Mouse (Mus musculus) mesoderm, embryonic 11.5 days (tissue): ENCODE results near the gene Galns.

Source experiments
- DNase-seq: peaks from one replicate; pipeline ENCODE4 v3.0.0-alpha.2; 2012; ENCODE audit warnings: low read depth, low spot score

The Galns gene

DNA sequence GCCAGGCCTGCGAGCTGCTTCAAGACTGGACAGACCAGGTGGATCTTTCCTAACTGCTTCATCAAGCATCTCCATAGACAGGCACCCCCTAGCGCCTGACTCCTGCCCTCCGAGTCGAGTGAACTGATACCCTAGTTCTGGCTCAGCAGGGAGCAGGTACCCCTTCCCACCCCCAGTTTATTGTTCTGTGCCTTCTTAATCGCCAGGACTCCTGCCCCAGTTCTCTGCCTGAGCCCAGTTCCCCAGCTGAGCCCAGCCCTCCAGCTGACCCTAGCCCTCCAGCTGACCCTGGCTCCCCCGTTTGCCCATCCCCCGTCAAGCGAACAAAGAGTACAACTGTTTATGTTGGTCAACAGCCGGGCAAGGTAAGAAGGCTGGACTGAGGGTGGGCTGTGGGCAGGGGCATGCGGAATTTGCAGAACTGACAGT lies 42.4 kb downstream of the Galns start:
- no peak for DNase-seq

GRCm38 (mm10) chr8:122568109-122568504 lies 43.2 kb downstream of the Galns start:
- DNase-seq = no peak

GRCm38 (mm10) chr8:122567361-122568108 lies 43.7 kb downstream of the Galns start, which contains the start of gene Cdt1:
TSS of gene Cdt1 (plus strand) at chr8:122568015.
- DNase-seq = peak; percentile 98

DNA sequence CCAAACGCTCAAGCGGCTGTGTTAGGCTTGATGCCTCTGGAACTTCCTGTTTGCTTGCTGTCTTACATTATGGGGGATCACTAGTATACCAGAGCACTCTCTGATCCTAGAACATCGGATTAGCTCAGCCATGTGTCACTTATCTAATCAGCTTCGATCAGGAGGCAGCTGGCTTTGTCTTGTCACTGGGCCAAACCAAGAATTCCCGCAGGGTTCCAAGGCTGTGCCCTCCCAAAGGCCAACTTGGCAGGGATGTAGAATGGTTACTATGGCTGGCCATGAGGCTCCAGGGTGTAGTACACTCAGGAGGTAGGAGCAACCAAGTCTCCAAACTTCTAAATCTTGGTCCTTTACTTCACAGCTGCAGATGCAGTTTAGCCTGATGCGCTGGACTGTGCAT lies 44.5 kb downstream of the Galns start:
- DNase-seq = no peak

- DNase-seq = no peak
Measured at GRCm38 (mm10) chr8:122564363-122565352, 46.6 kb downstream of the Galns start.

DNA sequence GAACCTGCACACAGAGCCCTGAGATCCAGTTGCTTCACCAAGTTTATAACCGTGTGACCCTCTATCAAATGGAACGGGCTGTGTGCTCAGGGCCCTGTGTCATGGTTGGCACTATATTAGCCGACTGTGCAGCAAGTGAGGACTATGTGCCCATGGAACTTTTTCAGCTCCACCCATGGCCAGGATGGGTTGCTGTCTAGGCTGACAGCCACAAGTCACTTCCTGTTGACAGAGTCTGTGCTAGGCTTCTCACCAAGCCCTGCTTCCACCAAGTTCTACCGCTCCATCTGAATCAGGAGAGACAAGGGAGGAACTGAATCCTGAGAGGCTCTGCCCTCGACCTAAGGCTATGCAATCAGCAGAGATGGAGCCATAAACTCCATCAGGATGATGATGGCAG lies 50.1 kb downstream of the Galns start:
- DNase-seq = no peak

- peak; percentile 54 for DNase-seq
Measured at GRCm38 (mm10) chr8:122558671-122559349, 52.5 kb downstream of the Galns start.

DNA sequence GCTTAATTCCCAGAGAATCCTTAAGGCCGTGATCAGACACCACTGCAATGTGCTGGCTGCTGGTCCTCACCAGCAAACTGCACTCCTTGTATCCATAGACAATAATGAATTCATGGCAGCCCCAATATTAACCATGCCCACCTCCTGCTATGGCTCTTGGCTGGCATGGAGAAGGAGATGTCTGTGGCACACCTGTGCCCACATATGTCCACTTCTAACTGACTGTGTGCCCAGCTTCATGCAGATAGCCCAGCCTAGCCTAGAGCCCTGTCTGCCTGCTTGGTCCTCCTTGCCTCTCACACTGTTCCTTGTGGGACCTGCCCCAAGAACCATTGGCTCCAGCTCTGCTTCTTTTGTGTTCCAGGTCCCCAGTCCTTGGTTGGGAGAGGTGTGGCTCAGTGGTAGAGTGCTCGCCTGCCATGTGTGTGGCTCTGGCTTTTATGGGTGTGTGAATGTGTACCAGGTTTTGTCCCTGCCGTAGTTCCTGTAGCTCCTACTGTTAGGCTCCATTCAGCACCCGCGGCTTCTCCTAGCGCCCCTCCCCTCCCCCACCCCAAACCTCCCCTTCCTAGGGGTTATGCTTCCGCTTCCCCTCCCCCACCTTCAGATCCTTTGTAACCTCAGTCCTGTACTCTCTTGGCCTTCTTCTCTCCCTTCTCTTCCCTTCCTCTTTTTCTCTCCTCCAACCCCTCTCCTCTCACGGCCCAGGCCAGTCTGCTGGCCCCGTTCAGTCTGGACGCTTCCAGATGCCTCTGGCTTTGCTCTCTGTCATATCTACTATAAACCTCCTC lies 53.8 kb downstream of the Galns start:
- no peak for DNase-seq

GRCm38 (mm10) chr8:122556030-122557009 lies 54.9 kb downstream of the Galns start:
- no peak for DNase-seq

GRCm38 (mm10) chr8:122554786-122555185 lies 56.5 kb downstream of the Galns start:
- DNase-seq = no peak

DNA sequence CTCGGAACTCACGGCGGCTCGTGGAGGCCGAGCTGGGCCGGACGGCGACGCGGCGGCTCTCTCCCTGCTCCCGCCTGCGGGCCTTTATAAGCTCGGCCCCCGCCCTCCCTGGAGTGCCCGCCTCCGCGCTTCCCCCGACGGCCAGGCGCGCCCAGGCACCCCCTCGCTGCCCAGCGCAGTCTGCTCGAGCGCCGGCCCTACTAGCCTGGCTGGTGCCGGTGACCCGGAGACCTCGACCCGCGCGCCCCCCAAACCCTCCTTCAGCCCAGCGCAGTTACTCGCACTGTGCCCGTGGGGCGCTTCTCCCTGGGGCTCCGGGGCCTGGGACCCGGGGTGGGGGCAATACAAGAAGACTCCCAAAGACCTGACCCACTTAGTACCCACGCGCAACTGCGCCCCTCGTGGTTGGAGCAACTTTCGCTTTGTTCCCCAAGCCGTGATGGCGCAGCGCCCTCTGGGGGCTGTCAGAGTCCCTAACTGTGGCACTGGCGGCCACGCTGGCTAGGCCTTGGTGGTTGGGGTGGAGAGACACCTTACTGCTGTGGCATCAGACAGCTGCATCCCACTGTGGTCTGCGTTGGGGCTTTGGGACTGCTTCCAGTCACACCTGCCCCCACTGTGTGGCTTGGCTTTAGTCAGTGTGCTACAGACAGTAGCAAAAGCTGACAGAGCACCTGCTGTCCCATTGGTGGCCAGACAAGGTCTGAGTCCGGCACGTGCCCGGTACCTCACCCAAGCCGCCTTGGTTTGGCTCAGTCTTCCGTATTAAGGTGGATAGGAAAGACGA lies 59.8 kb downstream of the Galns start, which contains the start of gene Piezo1:
TSS of gene Piezo1 (minus strand) at position 65 of the 787 bp plus-strand sequence.
- peak; percentile 89 for DNase-seq

DNA sequence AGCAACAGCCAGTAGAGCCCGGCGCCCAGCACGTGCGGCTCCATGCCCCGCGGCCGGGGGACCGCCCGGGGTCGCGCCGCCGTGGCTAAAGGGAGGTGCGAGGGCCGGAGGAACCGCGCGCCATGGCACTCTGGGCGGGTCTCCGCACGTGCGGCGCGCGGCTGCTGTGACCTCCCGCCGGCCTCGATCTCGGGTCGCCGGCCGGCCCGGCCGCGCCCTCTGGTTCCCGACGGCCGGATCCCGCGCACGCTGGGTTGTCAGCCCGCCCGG lies 60.3 kb downstream of the Galns start:
- DNase-seq = no peak

GRCm38 (mm10) chr8:122550234-122550994 lies 60.8 kb downstream of the Galns start:
- peak; percentile 68 for DNase-seq

- DNase-seq = no peak
Measured at GRCm38 (mm10) chr8:122548891-122549439, 62.3 kb downstream of the Galns start.

DNA sequence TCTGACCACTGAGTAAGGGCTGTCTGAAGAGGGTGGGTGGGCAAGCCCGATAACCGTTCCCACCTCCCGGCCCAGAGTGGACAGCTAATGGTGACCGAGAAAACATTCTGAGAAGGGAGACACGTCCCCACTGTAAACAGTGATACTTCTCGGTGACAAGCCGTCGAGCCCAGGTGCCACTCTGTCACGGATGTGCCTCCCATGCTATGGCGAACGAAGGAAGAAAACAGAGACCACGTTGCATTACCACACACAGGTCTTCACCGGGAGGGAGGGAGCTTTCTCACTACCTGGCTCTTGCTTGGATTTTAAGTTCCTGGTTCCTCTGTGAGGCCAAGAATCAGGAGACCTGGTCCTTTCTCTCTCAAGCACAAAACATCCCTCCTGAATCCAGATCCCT lies 62.9 kb downstream of the Galns start:
- no peak for DNase-seq

DNA sequence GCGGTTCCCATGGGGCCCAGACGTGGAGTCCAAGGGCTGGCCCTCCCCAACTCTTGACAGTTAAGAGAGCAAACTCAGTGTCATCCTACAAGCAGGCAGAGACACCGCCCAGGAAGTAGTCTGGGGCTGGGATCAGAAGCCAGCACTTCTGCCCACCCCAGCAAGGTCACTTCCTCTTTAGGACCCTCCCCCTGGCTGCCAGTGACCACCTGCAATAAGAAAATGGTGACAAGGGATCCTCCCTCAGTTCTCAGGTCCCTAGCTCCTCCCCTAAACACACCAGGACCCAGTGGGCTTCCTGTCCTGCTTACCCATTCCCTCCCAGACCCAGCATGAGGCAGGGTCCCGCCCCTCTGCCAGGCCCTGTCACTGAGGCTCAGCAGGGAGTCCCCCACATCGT lies 63.4 kb downstream of the Galns start:
- no peak for DNase-seq

DNA sequence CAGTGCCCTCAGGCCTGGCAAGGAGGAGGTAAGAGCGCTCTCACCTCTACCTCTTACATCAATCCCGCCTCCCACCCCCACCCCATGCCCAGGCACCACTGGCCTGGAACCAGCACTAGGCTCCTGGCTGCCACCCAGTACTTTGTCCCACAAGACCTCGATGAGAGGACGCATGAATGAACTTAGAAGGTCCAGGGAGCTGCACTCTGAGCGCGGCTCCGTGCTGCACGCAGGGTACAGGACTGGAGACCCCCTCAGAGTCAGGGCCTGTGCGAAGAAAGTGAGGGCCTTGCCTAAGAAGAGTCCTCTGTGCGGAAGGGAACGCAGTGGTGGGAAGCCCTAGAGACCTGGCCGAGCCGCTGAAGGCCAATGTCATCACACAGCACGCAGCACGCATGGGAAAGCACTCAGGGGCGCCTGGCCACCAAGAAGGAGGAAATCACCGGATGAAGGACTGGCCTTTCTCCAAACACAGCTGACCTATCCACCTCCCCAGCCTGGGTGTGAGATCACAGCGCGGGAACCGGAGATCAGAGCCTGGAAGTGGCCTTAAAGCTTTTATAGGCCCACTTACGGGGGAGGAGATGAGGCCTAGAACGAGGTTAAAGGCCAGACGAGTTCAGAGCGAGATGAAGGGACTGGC lies 64.3 kb downstream of the Galns start:
- no peak for DNase-seq
